Mouse (Mus musculus) c-Kit-positive CD71-positive TER-119-negative erythroid progenitor cells, embryonic 14.5 days (primary cell): Measurements from ENCODE around the gene Top1.

ENCODE experiments used
- DNase-seq: peaks from one replicate; pipeline ENCODE4 v3.0.0-alpha.2; 2013; ENCODE audit warnings: low read depth

The Top1 gene

GRCm38 (mm10) chr2:160645614-160646137 is at the start of gene Top1:
TSS of gene Top1 (plus strand) at chr2:160645888.
- DNase-seq, result peak; percentile 99

GRCm38 (mm10) chr2:160597582-160598281 is 48.0 kb upstream of the Top1 start:
- peak; percentile 62 for DNase-seq

- DNase-seq, result peak; percentile 51
These were observed 43.9 kb upstream of the Top1 start for GRCm38 (mm10) chr2:160601805-160602204.

- peak; percentile 61 for DNase-seq
These were observed 42.3 kb upstream of the Top1 start for GRCm38 (mm10) chr2:160603154-160603933.

GRCm38 (mm10) chr2:160610012-160610411 is 35.7 kb upstream of the Top1 start:
- no peak for DNase-seq

GRCm38 (mm10) chr2:160613186-160613919 is 32.3 kb upstream of the Top1 start:
- DNase-seq, result no peak

GRCm38 (mm10) chr2:160617741-160618140 is 27.9 kb upstream of the Top1 start:
- no peak for DNase-seq

- DNase-seq, result no peak
These were observed 27.0 kb upstream of the Top1 start for GRCm38 (mm10) chr2:160618619-160619220.

- DNase-seq, result peak; percentile 62
These were observed 26.4 kb upstream of the Top1 start for GRCm38 (mm10) chr2:160619300-160619699.

GRCm38 (mm10) chr2:160619831-160620230 is 25.9 kb upstream of the Top1 start:
- no peak for DNase-seq

- DNase-seq, result no peak
These were observed 25.3 kb upstream of the Top1 start for GRCm38 (mm10) chr2:160620279-160620963.

GRCm38 (mm10) chr2:160621001-160621448 is 24.7 kb upstream of the Top1 start:
- no peak for DNase-seq

- no peak for DNase-seq
These were observed 24.0 kb upstream of the Top1 start for GRCm38 (mm10) chr2:160621661-160622211.

GRCm38 (mm10) chr2:160622646-160623045 is 23.0 kb upstream of the Top1 start:
- no peak for DNase-seq

GRCm38 (mm10) chr2:160623745-160624144 is 21.9 kb upstream of the Top1 start:
- no peak for DNase-seq

- no peak for DNase-seq
These were observed 18.3 kb upstream of the Top1 start for GRCm38 (mm10) chr2:160627207-160628025.

- no peak for DNase-seq
These were observed 17.6 kb upstream of the Top1 start for GRCm38 (mm10) chr2:160628055-160628454.

GRCm38 (mm10) chr2:160628666-160629527 is 16.8 kb upstream of the Top1 start:
- no peak for DNase-seq

- no peak for DNase-seq
These were observed 16.2 kb upstream of the Top1 start for GRCm38 (mm10) chr2:160629528-160629830.
